Mouse (Mus musculus) monocyte, adult 59 days (primary cell): ENCODE measurements around the gene Lsm11. TPM values are rescaled to one million over a fixed set of nuclear protein-coding genes. Genes with fewer than 3 reads are reported as not detected.

Source experiments
- total RNA-seq, 2 experiments: library from RNA; stranded (reverse); gene quantifications; one replicate each; pipeline ENCODE4 v1.2.4; 2023

Gene Lsm11
- total RNA-seq: 1 to 10 TPM; 3.7 to 5.3 TPM

GRCm38 (mm10) chr11:45944643-45945156 is at the start of gene Lsm11:
Lsm11 (minus strand) TSS chr11:45944935.

GRCm38 (mm10) chr11:45979946-45980892 is 35.5 kb upstream of the Lsm11 start, which contains the start of gene Sox30:
Sox30 (plus strand) TSS chr11:45980310.

GRCm38 (mm10) chr11:45955127-45955627 is 10.4 kb upstream of the Lsm11 start, which contains the start of gene Thg1l:
Thg1l (minus strand) TSS chr11:45955494.

Other genes starting within 250 kb of the Lsm11 start
- 100 to 1,000 TPM; 131 to 132 TPM for gene Clint1, start 92.9 kb downstream of the Lsm11 start, total RNA-seq
- 1 to 10 TPM; 7.5 to 7.8 TPM for gene Thg1l, start 10.6 kb upstream of the Lsm11 start, total RNA-seq
- not detected for gene Sox30, start 35.4 kb upstream of the Lsm11 start, total RNA-seq
- gene Gm12166, start 107.4 kb upstream of the Lsm11 start, total RNA-seq: 1 to 10 TPM; 2.1 to 4.0 TPM
- gene Adam19, start 111.1 kb upstream of the Lsm11 start, total RNA-seq: 10 to 100 TPM; 25.1 to 25.6 TPM
- gene Nipal4, start 221.6 kb upstream of the Lsm11 start, total RNA-seq: not detected